Mouse (Mus musculus): Measurements from ENCODE around the gene Limk1. TPM values are rescaled to one million over a fixed set of nuclear protein-coding genes. Genes with fewer than 3 reads are reported as not detected.
A peak's percentile ranks its signal among the peaks of the same experiment; 100 is the strongest.

Gene Limk1
- total RNA-seq (2012; rRNA removed) = 10.8 and 11.5 TPM in 2 replicates
- 6.4 and 7.2 TPM in 2 replicates for total RNA-seq (2014; rRNA removed)
- 24.5 and 27.7 TPM in 2 replicates for polyA plus RNA-seq (2012; ENCODE audit: insufficient read length, low read depth)

DNA sequence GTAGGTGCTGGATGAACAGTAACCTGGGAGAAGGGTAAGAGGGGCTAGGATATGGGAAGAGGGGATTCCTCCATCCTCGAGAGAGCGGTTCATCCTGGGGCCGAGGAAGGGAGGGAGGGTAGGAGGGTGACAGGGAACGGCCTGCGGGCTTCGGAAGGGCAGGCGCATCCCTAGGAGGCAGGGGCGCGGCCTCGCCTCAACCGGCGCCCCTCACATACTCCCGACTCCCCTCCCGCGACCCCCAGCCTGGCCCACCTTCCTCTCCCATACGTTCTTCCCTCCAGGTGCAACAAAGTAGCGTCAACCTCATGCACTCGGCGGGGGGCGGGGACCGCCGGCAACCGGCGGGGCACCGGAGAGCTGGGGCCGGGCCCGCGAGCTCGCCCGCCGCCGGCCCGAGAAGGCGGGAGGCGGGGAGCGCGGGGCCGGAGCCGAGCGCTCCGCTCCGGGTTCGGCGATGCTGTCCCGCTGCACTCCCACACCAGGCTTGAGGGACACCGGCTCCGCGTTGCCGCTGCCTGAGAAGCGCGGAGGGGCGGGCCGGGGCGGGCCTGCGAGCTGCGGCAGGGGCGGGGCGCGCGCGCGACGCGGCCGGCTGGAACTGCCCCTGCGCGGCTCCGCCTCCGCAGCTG is at the start of gene Limk1:
TSS of gene Limk1 (minus strand) at position 513 of the 632 bp plus-strand sequence.
- peaks cover 3 to 20% of the 10 kb centered on the region in 2 experiments; a peak in 2 of 4 replicates for H3K4me1 ChIP-seq (ENCODE audit: control insufficient read depth in 1 of 2, insufficient read depth in 2 of 2)
- in situ Hi-C loops (cut with MboI; ENCODE audit: low pct_ligation_motif_present, low pct_unique_long_range_greater_than_20kb, low sequenced_read_pairs) = loop anchor here (5.0 kb wide), 1 partner anchor 41 kb away; no protein-coding TSS in a partner anchor
- H3K9ac ChIP-seq (ENCODE audit: insufficient read depth, low read depth) = peak within 1 kb of the TSS; percentile 73
- H3K27me3 ChIP-seq (replicated peaks) = no peaks in the 10 kb centered on the region
- TF ChIP-seq MXI1 (IDR thresholded peaks at IDR 0.05; ENCODE audit: low read depth, low read length) = no peak
- peak; percentile 55; the same call in 1 of the 2 replicates for TF ChIP-seq POLR2A (IDR thresholded peaks at IDR 0.05; ENCODE audit: low read depth, low read length)
- dilution Hi-C loops (cut with MboI; ENCODE audit: extremely low pct_ligation_motif_present, extremely low pct_unique_long_range_greater_than_20kb, low sequenced_read_pairs) = no loop called here
- peak within 1 kb of the TSS; percentile 54 to 70 (median 66) for H3K4me3 ChIP-seq (replicated peaks in 1 of 3; ENCODE audit: low read depth in 2 of 3, low read length in 2 of 3, poor library complexity in 1 of 3)
- DNase-seq (ENCODE audit: extremely low read depth) = no peak
- peaks cover 0 to 28% of the 10 kb centered on the region in 2 experiments for H3K36me3 ChIP-seq (replicated peaks in 1 of 2; ENCODE audit: control insufficient read depth in 1 of 2, insufficient read depth in 1 of 2, low read length in 1 of 2)
- H3K9me3 ChIP-seq (replicated peaks; ENCODE audit: low read length) = no peaks in the 10 kb centered on the region
- H3K27ac ChIP-seq (ENCODE audit: insufficient read depth, low read depth) = no peak within 1 kb of the TSS
- no peaks in the 10 kb centered on the region for H3K79me2 ChIP-seq (replicated peaks; ENCODE audit: control insufficient read depth, extremely low read depth, insufficient read depth, poor library complexity, severe bottlenecking)
- H3K4me2 ChIP-seq (ENCODE audit: insufficient read depth, low read depth, poor library complexity, severe bottlenecking) = peak within 1 kb of the TSS; percentile 91

DNA sequence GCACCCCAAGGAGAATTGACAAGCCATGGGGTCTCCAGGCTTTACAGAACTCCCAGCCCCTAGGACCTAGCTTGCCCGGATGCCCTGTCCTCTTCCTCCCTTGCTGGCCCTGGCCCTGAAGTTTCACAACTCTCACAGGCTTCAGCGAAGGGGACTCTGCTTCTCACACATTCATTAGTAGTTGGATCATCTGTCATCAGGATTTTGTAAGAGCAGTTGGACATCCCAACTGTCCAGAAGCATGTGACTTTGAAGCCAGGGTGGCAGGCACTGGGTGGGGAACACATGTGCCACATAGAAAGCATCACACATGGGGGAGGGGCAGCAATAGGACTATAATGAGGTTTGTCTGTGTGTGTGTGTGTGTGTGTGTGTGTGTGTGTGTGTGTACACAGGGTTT is 46.5 kb upstream of the Limk1 start:
- H3K4me2 ChIP-seq (ENCODE audit: insufficient read depth, low read depth, poor library complexity, severe bottlenecking) = no peak overlapping the region
- H3K4me1 ChIP-seq (ENCODE audit: control insufficient read depth in 1 of 2, insufficient read depth in 2 of 2) = peaks cover 0 to 7% of the 10 kb centered on the region in 2 experiments; a peak in 1 of 4 replicates
- peaks cover 75% of the 10 kb centered on the region for H3K27me3 ChIP-seq (replicated peaks)
- H3K79me2 ChIP-seq (replicated peaks; ENCODE audit: control insufficient read depth, extremely low read depth, insufficient read depth, poor library complexity, severe bottlenecking) = no peaks in the 10 kb centered on the region
- no peaks in the 10 kb centered on the region for H3K9me3 ChIP-seq (replicated peaks; ENCODE audit: low read length)
- TF ChIP-seq ETS1 (conservative IDR thresholded peaks at IDR 0.05; ENCODE audit: low read depth, low read length) = no peak
- TF ChIP-seq SMC3 (IDR thresholded peaks at IDR 0.05; ENCODE audit: low read depth, low read length) = no peak
- TF ChIP-seq NELFE (IDR thresholded peaks at IDR 0.05; ENCODE audit: low read depth, low read length) = no peak
- TF ChIP-seq E2F4 (IDR thresholded peaks at IDR 0.05; ENCODE audit: insufficient replicate concordance, low read depth, low read length) = no peak
- no peak for TF ChIP-seq HCFC1 (IDR thresholded peaks at IDR 0.05; ENCODE audit: low read depth, low read length)
- TF ChIP-seq ELF1 (IDR thresholded peaks at IDR 0.05; ENCODE audit: low read depth, low read length) = no peak
- TF ChIP-seq ZNF384 (IDR thresholded peaks at IDR 0.05; ENCODE audit: low read depth, low read length) = no peak
- no peak for TF ChIP-seq RAD21 (IDR thresholded peaks at IDR 0.05; ENCODE audit: low read depth, low read length)
- TF ChIP-seq ZC3H11A (IDR thresholded peaks at IDR 0.05; ENCODE audit: low read depth, low read length) = no peak
- TF ChIP-seq MEF2A (IDR thresholded peaks at IDR 0.05; ENCODE audit: borderline replicate concordance, low read depth, low read length) = no peak
- no peak for TF ChIP-seq TBP (conservative IDR thresholded peaks at IDR 0.05; ENCODE audit: low read depth, low read length)
- TF ChIP-seq GABPA (IDR thresholded peaks at IDR 0.05; ENCODE audit: insufficient replicate concordance, low read depth, low read length) = no peak
- TF ChIP-seq USF2 (conservative IDR thresholded peaks at IDR 0.05; ENCODE audit: low read depth, low read length) = no peak
- H3K36me3 ChIP-seq (replicated peaks in 1 of 2; ENCODE audit: control insufficient read depth in 1 of 2, insufficient read depth in 1 of 2, low read length in 1 of 2) = no peaks in the 10 kb centered on the region
- DNase-seq (ENCODE audit: extremely low read depth) = no peak
- no peak overlapping the region for H3K4me3 ChIP-seq (replicated peaks in 1 of 3; ENCODE audit: low read depth in 2 of 3, low read length in 2 of 3, poor library complexity in 1 of 3)
- no peak overlapping the region for H3K9ac ChIP-seq (ENCODE audit: insufficient read depth, low read depth)
- in situ Hi-C loops (cut with MboI; ENCODE audit: low pct_ligation_motif_present, low pct_unique_long_range_greater_than_20kb, low sequenced_read_pairs) (loop anchor here (25.0 kb wide), 1 partner anchor 177 kb away; the partner anchor contains the start of genes Cldn13 and Tmem270), dilution Hi-C loops (cut with MboI; ENCODE audit: extremely low pct_ligation_motif_present, extremely low pct_unique_long_range_greater_than_20kb, low sequenced_read_pairs) (no loop called here)
- H3K27ac ChIP-seq (ENCODE audit: insufficient read depth, low read depth) = no peak overlapping the region

All from CH12.LX (cell line).